Mouse (Mus musculus) myocyte (in vitro differentiated cells): ENCODE results near the gene Negr1.

ENCODE experiments used
- MAX ChIP-seq: IDR thresholded peaks from one replicate; pipeline ENCODE4 v1.6.1; 2011; ENCODE audit warnings: low read depth, mild to moderate bottlenecking, control low read depth
- POLR2A ChIP-seq: IDR thresholded peaks from one replicate; pipeline ENCODE4 v1.6.1; 2011; ENCODE audit warnings: low read depth, mild to moderate bottlenecking, control low read depth, moderate library complexity; ENCODE audit not compliant: insufficient read length
- TCF3 ChIP-seq: IDR thresholded peaks from one replicate; pipeline ENCODE4 v1.6.1; 2011; ENCODE audit warnings: low read depth, control low read depth; ENCODE audit not compliant: insufficient read length

GRCm38 (mm10) chr3:156823039-156823438 is 261.4 kb downstream of the Negr1 start:
- TF ChIP-seq MAX (no peak), POLR2A (no peak), TCF3 (no peak)
